Mouse (Mus musculus): Measurements from ENCODE around the gene Runx3.

DNA sequence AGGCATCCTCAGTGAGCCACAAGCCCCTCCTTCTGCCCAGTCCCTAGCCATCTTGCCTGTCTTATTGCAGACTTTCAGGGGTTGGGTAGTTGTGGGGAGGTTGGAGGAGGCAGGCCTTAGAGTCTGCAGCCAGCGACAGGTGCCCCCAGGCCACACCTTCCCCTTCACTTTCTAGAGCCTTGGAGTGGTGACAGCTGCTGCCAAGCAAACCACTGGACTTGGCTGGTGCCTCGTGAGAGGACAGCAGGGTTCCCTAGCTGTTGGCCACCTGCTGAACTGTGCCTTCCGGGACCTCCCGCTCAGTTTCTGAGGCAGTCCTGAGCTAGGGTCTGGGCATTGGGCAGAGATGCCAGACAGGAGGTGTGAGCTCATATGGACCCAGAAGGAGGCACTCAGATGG lies 49.0 kb downstream of the Runx3 start:
- TF ChIP-seq CTCF (IDR thresholded peaks at IDR 0.05; ENCODE audit: insufficient read depth, low read depth, low read length) = no peak
- TF ChIP-seq POLR2A (IDR thresholded peaks at IDR 0.05; ENCODE audit: insufficient read depth, low read depth, low read length) = no peak

All from olfactory bulb, adult 2 months (tissue).